ENCODE assay signal across 31 mouse cellular contexts in genomic region chr11:119986751-119987425, GRCm38 (mm10). TPM values are rescaled to one million over a fixed set of nuclear protein-coding genes. Genes with fewer than 3 reads are reported as not detected.
DNase-seq lines count a peak whose midpoint lies in the region; ATAC-seq and TF ChIP-seq lines count a peak whose summit lies in the region.
"Had no signal": no experiment of that assay in that cellular context is flagged by ENCODE, and none has a peak within 500 bp of the region (broad histone marks: within the 10 kb centered on the region; RNA-seq: fewer than 3 reads in every experiment).

No protein-coding gene starts in this region.

- H3K9me3 ChIP-seq in embryonic facial prominence, embryonic 15.5 days (replicated peaks), result no peaks in the 10 kb centered on the region
- no peaks in the 10 kb centered on the region for H3K9me3 ChIP-seq in embryonic facial prominence, embryonic 10.5 days
- no peaks in the 10 kb centered on the region for H3K9me3 ChIP-seq in kidney, embryonic 15.5 days (replicated peaks)
- H3K9me3 ChIP-seq: forebrain, embryonic 12.5 days; heart, embryonic 10.5 days; heart, embryonic 15.5 days; hindbrain, embryonic 12.5 days; intestine, embryonic 15.5 days; liver, embryonic 12.5 days; neural tube, embryonic 15.5 days had no signal

- H3K36me3 ChIP-seq in embryonic facial prominence, embryonic 15.5 days, result peaks cover 32% of the 10 kb centered on the region
- peaks cover 33% of the 10 kb centered on the region for H3K36me3 ChIP-seq in embryonic facial prominence, embryonic 10.5 days (replicated peaks)
- H3K36me3 ChIP-seq in kidney, embryonic 15.5 days, result peaks cover 28% of the 10 kb centered on the region
- H3K36me3 ChIP-seq: heart, embryonic 15.5 days had no signal

- H3K4me1 ChIP-seq in embryonic facial prominence, embryonic 15.5 days, result peaks cover 42% of the 10 kb centered on the region
- H3K4me1 ChIP-seq in embryonic facial prominence, embryonic 10.5 days, result peaks cover 50% of the 10 kb centered on the region
- peaks cover 76% of the 10 kb centered on the region for H3K4me1 ChIP-seq in olfactory bulb, adult 2 months (ENCODE audit: control insufficient read depth, insufficient read depth, low read length)
- peaks cover 35% of the 10 kb centered on the region for H3K4me1 ChIP-seq in kidney, embryonic 15.5 days

- H3K27ac ChIP-seq in embryonic facial prominence, embryonic 15.5 days (replicated peaks), result 0 out of 2 replicates have a peak overlapping the region, but pooled peaks have one; percentile 28
- H3K27ac ChIP-seq in embryonic facial prominence, embryonic 10.5 days (replicated peaks), result no peak overlapping the region
- H3K27ac ChIP-seq in olfactory bulb, adult 2 months (ENCODE audit: insufficient read depth, low read depth, low read length), result peak overlapping the region; percentile 97
- no peak overlapping the region for H3K27ac ChIP-seq in kidney, embryonic 15.5 days
- H3K27ac ChIP-seq: forebrain, embryonic 12.5 days; heart, embryonic 15.5 days; hindbrain, embryonic 12.5 days; hindbrain, postnatal 0 days; intestine, embryonic 15.5 days; liver, embryonic 12.5 days; neural tube, embryonic 15.5 days had no signal

- H3K4me3 ChIP-seq in embryonic facial prominence, embryonic 15.5 days (replicated peaks), result no peak overlapping the region
- no peak overlapping the region for H3K4me3 ChIP-seq in embryonic facial prominence, embryonic 10.5 days
- H3K4me3 ChIP-seq in olfactory bulb, adult 2 months (ENCODE audit: insufficient read depth, low read depth, low read length), result no peak overlapping the region
- H3K4me3 ChIP-seq in kidney, embryonic 15.5 days (replicated peaks), result no peak overlapping the region
- H3K4me3 ChIP-seq: forebrain, embryonic 12.5 days; heart, embryonic 10.5 days; heart, embryonic 15.5 days; hindbrain, embryonic 12.5 days; intestine, embryonic 15.5 days; liver, embryonic 12.5 days; neural tube, embryonic 15.5 days had no signal

- H3K27me3 ChIP-seq in embryonic facial prominence, embryonic 15.5 days, result no peaks in the 10 kb centered on the region
- no peaks in the 10 kb centered on the region for H3K27me3 ChIP-seq in embryonic facial prominence, embryonic 10.5 days (replicated peaks; ENCODE audit: low read depth, poor library complexity, severe bottlenecking)
- no peaks in the 10 kb centered on the region for H3K27me3 ChIP-seq in kidney, embryonic 15.5 days
- H3K27me3 ChIP-seq: forebrain, embryonic 12.5 days; heart, embryonic 15.5 days; hindbrain, embryonic 12.5 days; intestine, embryonic 15.5 days; liver, embryonic 12.5 days; neural tube, embryonic 15.5 days had no signal

- H3K9ac ChIP-seq in embryonic facial prominence, embryonic 15.5 days, result no peak overlapping the region
- H3K9ac ChIP-seq in kidney, embryonic 15.5 days, result no peak overlapping the region
- H3K9ac ChIP-seq: forebrain, embryonic 12.5 days; heart, embryonic 15.5 days; hindbrain, embryonic 12.5 days; intestine, embryonic 15.5 days; liver, embryonic 12.5 days; liver, postnatal 0 days; neural tube, embryonic 15.5 days had no signal

- WGBS in embryonic facial prominence, embryonic 15.5 days, result 73% methylated on average over 9 of the region's 9 CpGs
- 81% methylated on average over 9 of the region's 9 CpGs for WGBS in embryonic facial prominence, embryonic 10.5 days
- WGBS in olfactory bulb, adult 2 months, result 68% methylated on average over 9 of the region's 9 CpGs
- WGBS in kidney, embryonic 15.5 days, result 85% methylated on average over 9 of the region's 9 CpGs

- no peak overlapping the region for H3K4me2 ChIP-seq in embryonic facial prominence, embryonic 15.5 days (replicated peaks)
- no peak overlapping the region for H3K4me2 ChIP-seq in kidney, embryonic 15.5 days
- H3K4me2 ChIP-seq: forebrain, embryonic 12.5 days; heart, embryonic 15.5 days; hindbrain, embryonic 12.5 days; intestine, embryonic 15.5 days; liver, embryonic 12.5 days; neural tube, embryonic 15.5 days had no signal

- ATAC-seq in embryonic facial prominence, embryonic 15.5 days (ENCODE audit: insufficient number of reproducible peaks, low FRiP score, low TSS enrichment, low read depth), result no peak
- ATAC-seq in common myeloid progenitor, adult 5-6 weeks (replicated peaks; ENCODE audit: low read depth, poor library complexity, severe bottlenecking), result 0 out of 2 replicates have a peak, but pooled peaks have one; percentile 34
- ATAC-seq in kidney, embryonic 15.5 days (replicated peaks; ENCODE audit: low FRiP score), result no peak
- ATAC-seq: activated CD4-positive, CD25-positive, alpha-beta regulatory T cell, adult 4 months; hindbrain, postnatal 0 days; intestine, embryonic 15.5 days; liver, embryonic 12.5 days; liver, postnatal 0 days had no signal

- no peak for TF ChIP-seq CTCF in olfactory bulb, adult 2 months (IDR thresholded peaks at IDR 0.05; ENCODE audit: insufficient read depth, low read depth, low read length)

- DNase-seq in embryonic facial prominence, embryonic 10.5 days (ENCODE audit: low spot score), result no peak
- peak; percentile 59 for DNase-seq in 3134 (ENCODE audit: extremely low read depth, insufficient read length, low spot score)
- DNase-seq in kidney, postnatal 14 days, result no peak
- DNase-seq in thymus, postnatal 36 days, result no peak
- DNase-seq: adrenal gland, adult 2 months; cerebellum, adult 8-10 months; cerebellum, postnatal 36 days; gastrocnemius, postnatal 14 days; heart, adult 11 months; kidney, adult 8-10 months; kidney, postnatal 10 days; left cerebral cortex, postnatal 4 days; liver, postnatal 0 days; lung, postnatal 36 days; midbrain, embryonic 14.5 days; right cerebral cortex, adult 18-20 months; right cerebral cortex, postnatal 4 days; thymus, postnatal 4 days had no signal

- no peak for TF ChIP-seq POLR2A in olfactory bulb, adult 2 months (IDR thresholded peaks at IDR 0.05; ENCODE audit: insufficient read depth, low read depth, low read length)

RNA-seq across cellular contexts. Expression of gene Baiap2, which starts 44.3 kb away (rescaled TPM):
- 36.8 and 42.0 TPM in 2 replicates for polyA plus RNA-seq in embryonic facial prominence, embryonic 15.5 days (2015; fragmentation: Nextera tagmentation; extraction: Ambion mirVana)
- 9.6 and 11.0 TPM in 2 replicates for polyA plus RNA-seq in embryonic facial prominence, embryonic 10.5 days (2016; fragmentation: Nextera tagmentation; extraction: Ambion mirVana)
- 6.0 and 6.3 TPM in 2 replicates for total RNA-seq in common myeloid progenitor, adult 5-6 weeks (2017)
- not detected in 2 replicates for polyA plus RNA-seq in olfactory bulb, adult 2 months (2012; ENCODE audit: insufficient read depth, insufficient read length, low replicate concordance, missing spikeins)
- 20.8 and 22.3 TPM in 2 replicates for polyA plus RNA-seq in kidney, embryonic 15.5 days (2015; fragmentation: Nextera tagmentation; extraction: Ambion mirVana)

Comparison
In these comparisons a context has a peak if more than half of its experiments do, and no peak if none do; other contexts are left out.
1. H3K27ac ChIP-seq: peak in embryonic facial prominence, embryonic 15.5 days (single experiment) and olfactory bulb, adult 2 months (single experiment); none in embryonic facial prominence, embryonic 10.5 days (single experiment) and kidney, embryonic 15.5 days (single experiment).